22 mouse cellular contexts compared by ENCODE assay signal in genomic region chr8:45060083-45060482, GRCm38 (mm10). TPM values are rescaled to one million over a fixed set of nuclear protein-coding genes. Genes with fewer than 3 reads are reported as not detected.
"Had no signal": no experiment of that assay in that cellular context is flagged by ENCODE, and none has a peak within 500 bp of the region (broad histone marks: within the 10 kb centered on the region; RNA-seq: fewer than 3 reads in every experiment).

No protein-coding gene starts in this region.

- H3K27me3 ChIP-seq: neural tube, embryonic 13.5 days; neural tube, embryonic 15.5 days; stomach, embryonic 15.5 days had no signal

- DNase-seq: retina, postnatal 1 day; right cerebral cortex, adult 18-20 months; right cerebral cortex, postnatal 14 days; right cerebral cortex, postnatal 25 days; right cerebral cortex, postnatal 4 days; spleen, adult 18-20 months; thymus, adult 18-20 months; thymus, adult 2 months; thymus, postnatal 14 days; thymus, postnatal 25 days; thymus, postnatal 36 days; thymus, postnatal 4 days had no signal

- H3K36me3 ChIP-seq: neural tube, embryonic 15.5 days; stomach, embryonic 15.5 days had no signal

- H3K4me3 ChIP-seq: neural tube, embryonic 13.5 days; neural tube, embryonic 15.5 days; stomach, embryonic 15.5 days had no signal

- H3K9ac ChIP-seq: neural tube, embryonic 13.5 days; neural tube, embryonic 15.5 days; stomach, embryonic 15.5 days had no signal

- H3K27ac ChIP-seq: neural tube, embryonic 13.5 days; neural tube, embryonic 15.5 days; stomach, embryonic 15.5 days; stomach, postnatal 0 days had no signal

- H3K4me1 ChIP-seq: stomach, embryonic 15.5 days had no signal

- H3K9me3 ChIP-seq: neural tube, embryonic 13.5 days; neural tube, embryonic 15.5 days; stomach, embryonic 15.5 days had no signal

- H3K4me2 ChIP-seq: neural tube, embryonic 13.5 days; neural tube, embryonic 15.5 days; stomach, embryonic 15.5 days had no signal

RNA-seq across cellular contexts. Expression of gene Mtnr1a, which starts 8.9 kb away (rescaled TPM):
- total RNA-seq: neutrophil, adult 5-6 weeks had no signal
- polyA plus RNA-seq: small intestine, adult 2 months; spleen, adult 2 months; stomach, embryonic 14.5 days; thymus, postnatal 0 days; urinary bladder, adult 2 months had no signal
